ENCODE assay signal across 18 mouse cellular contexts in genomic region chr15:97161530-97161929, GRCm38 (mm10).
"Had no signal": no experiment of that assay in that cellular context is flagged by ENCODE, and none has a peak within 500 bp of the region (broad histone marks: within the 10 kb centered on the region; RNA-seq: fewer than 3 reads in every experiment).

No protein-coding gene starts in this region.

- DNase-seq: lung, adult 18-20 months; lung, embryonic 14.5 days; lung, postnatal 10 days; lung, postnatal 4 days; midbrain, embryonic 14.5 days; retina, postnatal 1 day; right cerebral cortex, adult 18-20 months; right cerebral cortex, postnatal 25 days; right cerebral cortex, postnatal 4 days; spleen, adult 18-20 months; thymus, adult 18-20 months; thymus, postnatal 14 days; thymus, postnatal 36 days had no signal

- H3K27ac ChIP-seq: midbrain, embryonic 10.5 days; neural tube, embryonic 13.5 days; neural tube, embryonic 15.5 days had no signal

- ATAC-seq: midbrain, embryonic 16.5 days had no signal

- H3K9ac ChIP-seq: lung, embryonic 14.5 days; neural tube, embryonic 13.5 days; neural tube, embryonic 15.5 days had no signal

- H3K9me3 ChIP-seq: midbrain, embryonic 10.5 days; neural tube, embryonic 13.5 days; neural tube, embryonic 15.5 days had no signal

- H3K4me3 ChIP-seq: midbrain, embryonic 10.5 days; myocyte; neural tube, embryonic 13.5 days; neural tube, embryonic 15.5 days had no signal

- H3K4me2 ChIP-seq: lung, embryonic 14.5 days; neural tube, embryonic 13.5 days; neural tube, embryonic 15.5 days had no signal

- H3K36me3 ChIP-seq: midbrain, embryonic 10.5 days; neural tube, embryonic 13.5 days; neural tube, embryonic 15.5 days had no signal

- H3K4me1 ChIP-seq: midbrain, embryonic 10.5 days; neural tube, embryonic 13.5 days had no signal

- H3K27me3 ChIP-seq: neural tube, embryonic 13.5 days; neural tube, embryonic 15.5 days had no signal
